Mouse (Mus musculus): ENCODE data around the gene Atp2b2. TPM values are rescaled to one million over a fixed set of nuclear protein-coding genes. Genes with fewer than 3 reads are reported as not detected.

Atp2b2 gene
- polyA plus RNA-seq, 1 experiment from 2014 or later: 23.5 TPM

DNA sequence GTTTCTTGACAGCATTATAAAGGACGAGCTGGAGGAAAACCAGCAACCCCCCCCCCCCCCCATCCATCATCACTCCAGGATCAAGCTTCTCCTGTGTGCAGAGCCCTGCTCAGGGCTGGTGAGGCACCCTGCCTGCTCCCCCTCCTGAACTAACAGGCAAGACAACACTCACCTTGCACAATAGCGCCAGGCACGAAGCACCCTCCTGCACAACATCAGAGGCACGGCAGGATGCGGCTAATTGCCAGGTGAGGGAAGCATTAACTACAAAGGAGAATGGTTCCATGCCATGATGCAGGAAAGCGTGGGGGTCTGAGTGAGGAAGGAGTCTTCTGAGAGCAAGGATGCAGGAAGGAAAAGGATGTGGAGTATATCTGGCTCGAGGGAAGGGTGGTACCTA, 42.1 kb downstream of the Atp2b2 start:
- Histone ChIP-seq H3K27ac (replicated peaks; ENCODE audit: low read depth, low read length) (no peak overlapping the region), H3K4me3 (replicated peaks; ENCODE audit: low read depth, low read length) (no peak overlapping the region), H3K4me2 (ENCODE audit: low read length) (no peak overlapping the region), H3K9me3 (ENCODE audit: control insufficient read depth, low read length) (no peaks in the 10 kb centered on the region; the same call in 1 of the 2 replicates), H3K9ac (replicated peaks; ENCODE audit: low read length) (no peak overlapping the region), H3K36me3 (ENCODE audit: control insufficient read depth, insufficient read depth, low read length) (no peaks in the 10 kb centered on the region), H3K27me3 (ENCODE audit: control insufficient read depth, insufficient read depth, low read length) (no peaks in the 10 kb centered on the region), H3K4me1 (ENCODE audit: control insufficient read depth, insufficient read depth, low read length) (no peaks in the 10 kb centered on the region)
- 63% methylated on average over 7 of the region's 7 CpGs for WGBS
- DNase-seq (no peak), ATAC-seq (ENCODE audit: low FRiP score, low TSS enrichment) (no peak)

DNA sequence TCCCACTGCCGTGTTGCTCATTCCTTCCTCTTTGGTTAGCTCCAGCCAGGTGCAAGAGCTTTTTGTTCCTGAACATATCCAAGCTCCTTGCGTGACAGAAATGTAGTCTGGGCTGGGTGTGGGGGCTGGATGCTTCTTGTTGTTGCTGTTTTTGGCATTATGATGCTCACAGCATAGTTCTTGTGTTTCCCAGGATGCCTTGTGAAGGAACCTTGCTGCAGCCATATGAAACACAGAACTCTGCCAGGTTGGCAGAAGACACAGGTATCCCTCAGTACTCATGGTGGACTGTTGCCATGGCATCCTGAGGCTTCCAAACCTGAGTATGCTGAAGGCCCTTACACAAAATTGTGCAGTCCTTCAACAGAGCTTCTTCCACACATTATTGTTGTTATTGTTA, 44.0 kb downstream of the Atp2b2 start:
- H3K4me2 ChIP-seq (ENCODE audit: low read length): no peak overlapping the region
- H3K27me3 ChIP-seq (ENCODE audit: control insufficient read depth, insufficient read depth, low read length): no peaks in the 10 kb centered on the region
- no peak for DNase-seq
- no peak overlapping the region for H3K4me3 ChIP-seq (replicated peaks; ENCODE audit: low read depth, low read length)
- H3K4me1 ChIP-seq (ENCODE audit: control insufficient read depth, insufficient read depth, low read length): no peaks in the 10 kb centered on the region
- no peak overlapping the region for H3K27ac ChIP-seq (replicated peaks; ENCODE audit: low read depth, low read length)
- no peaks in the 10 kb centered on the region for H3K36me3 ChIP-seq (ENCODE audit: control insufficient read depth, insufficient read depth, low read length)
- H3K9ac ChIP-seq (replicated peaks; ENCODE audit: low read length): no peak overlapping the region
- ATAC-seq (ENCODE audit: low FRiP score, low TSS enrichment): no peak
- no peaks in the 10 kb centered on the region; the same call in 1 of the 2 replicates for H3K9me3 ChIP-seq (ENCODE audit: control insufficient read depth, low read length)
- WGBS: 84% methylated on average over 2 of the region's 2 CpGs

DNA sequence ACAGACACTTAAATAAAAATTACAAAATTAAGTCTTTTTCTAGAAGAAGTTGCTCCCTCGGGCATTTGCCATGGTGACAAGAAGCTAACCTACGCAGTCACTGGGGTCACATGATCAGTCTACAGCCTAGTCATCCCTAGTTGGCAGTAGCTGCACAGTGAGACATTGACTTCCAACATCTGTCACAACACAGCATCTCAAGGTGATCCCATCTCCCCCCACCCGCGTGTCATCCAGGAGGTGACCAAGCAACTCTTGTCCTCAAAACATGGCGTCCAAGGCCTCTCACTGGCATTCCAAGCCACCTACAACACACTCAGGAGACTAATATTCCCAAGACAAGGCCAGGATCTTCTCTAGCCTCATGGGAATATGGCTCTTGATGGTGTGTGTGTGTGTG, 48.2 kb downstream of the Atp2b2 start:
- Histone ChIP-seq H3K27ac (replicated peaks; ENCODE audit: low read depth, low read length) (no peak overlapping the region), H3K4me2 (ENCODE audit: low read length) (no peak overlapping the region), H3K4me3 (replicated peaks; ENCODE audit: low read depth, low read length) (no peak overlapping the region), H3K36me3 (ENCODE audit: control insufficient read depth, insufficient read depth, low read length) (no peaks in the 10 kb centered on the region), H3K4me1 (ENCODE audit: control insufficient read depth, insufficient read depth, low read length) (no peaks in the 10 kb centered on the region), H3K9me3 (ENCODE audit: control insufficient read depth, low read length) (no peaks in the 10 kb centered on the region; the same call in 1 of the 2 replicates), H3K9ac (replicated peaks; ENCODE audit: low read length) (no peak overlapping the region), H3K27me3 (ENCODE audit: control insufficient read depth, insufficient read depth, low read length) (no peaks in the 10 kb centered on the region)
- 92% methylated on average over 5 of the region's 5 CpGs for WGBS
- no peak for DNase-seq
- no peak for ATAC-seq (ENCODE audit: low FRiP score, low TSS enrichment)

DNA sequence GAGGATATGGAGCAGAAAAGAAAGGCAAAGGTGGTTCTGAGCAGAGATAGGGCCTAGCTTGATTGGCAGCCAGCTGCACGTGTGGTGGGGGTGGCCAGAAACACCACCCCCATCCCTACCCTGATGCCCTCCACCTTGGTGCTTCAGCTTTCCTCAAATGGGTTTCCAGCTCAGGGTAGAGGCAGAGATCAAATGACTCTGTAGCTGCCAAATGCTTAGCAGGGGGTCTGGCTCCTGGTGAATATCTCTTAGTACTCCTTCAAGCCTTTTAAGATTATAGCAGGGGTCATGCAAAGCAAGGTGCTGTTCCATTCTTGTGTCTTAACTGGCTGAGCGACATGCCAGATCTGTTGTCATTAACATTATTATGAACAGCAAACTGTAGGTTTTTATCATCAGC, 50.3 kb downstream of the Atp2b2 start:
- no peaks in the 10 kb centered on the region for H3K9me3 ChIP-seq (ENCODE audit: control insufficient read depth, low read length)
- H3K4me2 ChIP-seq (ENCODE audit: low read length): no peak overlapping the region
- no peaks in the 10 kb centered on the region for H3K4me1 ChIP-seq (ENCODE audit: control insufficient read depth, insufficient read depth, low read length)
- no peaks in the 10 kb centered on the region for H3K27me3 ChIP-seq (ENCODE audit: control insufficient read depth, insufficient read depth, low read length)
- no peak overlapping the region for H3K9ac ChIP-seq (replicated peaks; ENCODE audit: low read length)
- 72% methylated on average over 2 of the region's 2 CpGs for WGBS
- no peak overlapping the region for H3K4me3 ChIP-seq (replicated peaks; ENCODE audit: low read depth, low read length)
- DNase-seq (no peak), ATAC-seq (ENCODE audit: low FRiP score, low TSS enrichment) (no peak)
- H3K36me3 ChIP-seq (ENCODE audit: control insufficient read depth, insufficient read depth, low read length): no peaks in the 10 kb centered on the region
- no peak overlapping the region for H3K27ac ChIP-seq (replicated peaks; ENCODE audit: low read depth, low read length)

DNA sequence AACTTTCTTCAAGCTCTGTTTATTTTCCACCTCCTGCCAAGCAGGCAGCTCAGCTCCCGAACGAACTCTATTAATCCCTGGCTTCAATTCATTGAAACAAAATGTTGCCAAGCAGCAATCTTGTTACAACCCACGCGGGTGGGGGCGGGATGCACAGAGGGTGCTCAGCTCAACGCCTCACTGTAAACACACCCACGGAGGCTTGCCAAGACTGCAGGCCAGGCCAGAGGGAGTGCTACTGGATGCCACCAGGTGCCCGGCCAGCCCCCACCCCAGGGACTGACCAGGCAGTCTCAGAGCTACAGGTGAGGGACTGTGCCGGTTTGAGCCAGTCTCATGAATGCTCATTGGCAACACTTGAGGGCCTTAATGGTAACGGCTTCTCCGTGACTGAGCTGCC, 50.9 kb downstream of the Atp2b2 start:
- no peak overlapping the region for H3K9ac ChIP-seq (replicated peaks; ENCODE audit: low read length)
- DNase-seq (peak; percentile 48), ATAC-seq (ENCODE audit: low FRiP score, low TSS enrichment) (no peak)
- no peak overlapping the region for H3K27ac ChIP-seq (replicated peaks; ENCODE audit: low read depth, low read length)
- WGBS: 39% methylated on average over 11 of the region's 11 CpGs
- H3K27me3 ChIP-seq (ENCODE audit: control insufficient read depth, insufficient read depth, low read length): no peaks in the 10 kb centered on the region
- H3K9me3 ChIP-seq (ENCODE audit: control insufficient read depth, low read length): no peaks in the 10 kb centered on the region
- H3K4me1 ChIP-seq (ENCODE audit: control insufficient read depth, insufficient read depth, low read length): no peaks in the 10 kb centered on the region
- no peaks in the 10 kb centered on the region for H3K36me3 ChIP-seq (ENCODE audit: control insufficient read depth, insufficient read depth, low read length)
- no peak overlapping the region for H3K4me3 ChIP-seq (replicated peaks; ENCODE audit: low read depth, low read length)
- H3K4me2 ChIP-seq (ENCODE audit: low read length): no peak overlapping the region

DNA sequence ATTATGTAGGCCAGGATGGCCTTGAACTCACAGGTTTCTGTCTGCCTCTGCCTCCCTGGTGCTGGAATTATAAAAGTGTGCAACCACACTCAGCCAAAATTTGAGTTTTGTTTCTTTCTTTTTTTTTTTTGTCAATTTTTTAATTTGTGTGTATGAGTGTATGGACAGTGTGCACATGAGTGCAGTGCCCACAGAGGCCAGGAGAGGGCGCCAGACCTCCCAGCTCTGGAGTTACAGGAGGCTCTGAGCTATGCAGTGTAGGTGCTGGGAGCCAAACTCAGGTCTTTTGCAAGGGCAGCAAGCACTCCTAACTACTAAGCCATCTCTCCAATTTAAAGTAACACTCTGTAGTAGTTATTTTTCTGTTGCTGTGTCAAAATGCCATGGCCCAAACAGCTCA, 52.4 kb downstream of the Atp2b2 start:
- Histone ChIP-seq H3K9ac (replicated peaks; ENCODE audit: low read length) (no peak overlapping the region), H3K4me3 (replicated peaks; ENCODE audit: low read depth, low read length) (no peak overlapping the region), H3K27ac (replicated peaks; ENCODE audit: low read depth, low read length) (no peak overlapping the region), H3K4me2 (ENCODE audit: low read length) (no peak overlapping the region), H3K27me3 (ENCODE audit: control insufficient read depth, insufficient read depth, low read length) (no peaks in the 10 kb centered on the region), H3K36me3 (ENCODE audit: control insufficient read depth, insufficient read depth, low read length) (no peaks in the 10 kb centered on the region), H3K4me1 (ENCODE audit: control insufficient read depth, insufficient read depth, low read length) (no peaks in the 10 kb centered on the region), H3K9me3 (ENCODE audit: control insufficient read depth, low read length) (no peaks in the 10 kb centered on the region)
- 37% methylated on average over 1 of the region's 1 CpGs for WGBS
- DNase-seq (no peak), ATAC-seq (ENCODE audit: low FRiP score, low TSS enrichment) (no peak)

DNA sequence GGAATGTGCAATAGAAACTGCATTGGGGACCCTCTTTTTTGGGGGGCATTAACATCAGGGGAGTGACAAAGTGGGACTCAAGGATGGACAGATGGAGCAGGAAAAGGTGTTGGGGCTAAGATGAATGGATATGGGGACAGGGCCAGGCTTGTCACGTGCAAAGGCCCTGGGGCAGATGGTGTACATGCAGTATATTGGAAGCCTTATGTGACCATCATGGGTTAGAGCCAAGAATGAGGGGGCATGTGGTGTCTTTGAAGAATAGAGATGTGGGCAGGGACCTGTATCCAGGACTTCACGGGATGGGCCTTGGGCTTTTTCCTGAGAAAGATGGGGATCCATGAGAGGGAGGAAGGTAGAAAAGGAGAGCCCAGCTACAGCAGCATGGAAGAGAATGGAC, 53.9 kb downstream of the Atp2b2 start:
- H3K4me2 ChIP-seq (ENCODE audit: low read length): no peak overlapping the region
- no peaks in the 10 kb centered on the region for H3K4me1 ChIP-seq (ENCODE audit: control insufficient read depth, insufficient read depth, low read length)
- no peaks in the 10 kb centered on the region for H3K9me3 ChIP-seq (ENCODE audit: control insufficient read depth, low read length)
- H3K36me3 ChIP-seq (ENCODE audit: control insufficient read depth, insufficient read depth, low read length): no peaks in the 10 kb centered on the region
- WGBS: 85% methylated on average over 2 of the region's 2 CpGs
- DNase-seq: no peak
- H3K4me3 ChIP-seq (replicated peaks; ENCODE audit: low read depth, low read length): no peak overlapping the region
- no peak overlapping the region for H3K9ac ChIP-seq (replicated peaks; ENCODE audit: low read length)
- ATAC-seq (ENCODE audit: low FRiP score, low TSS enrichment): no peak
- H3K27ac ChIP-seq (replicated peaks; ENCODE audit: low read depth, low read length): no peak overlapping the region
- H3K27me3 ChIP-seq (ENCODE audit: control insufficient read depth, insufficient read depth, low read length): no peaks in the 10 kb centered on the region

DNA sequence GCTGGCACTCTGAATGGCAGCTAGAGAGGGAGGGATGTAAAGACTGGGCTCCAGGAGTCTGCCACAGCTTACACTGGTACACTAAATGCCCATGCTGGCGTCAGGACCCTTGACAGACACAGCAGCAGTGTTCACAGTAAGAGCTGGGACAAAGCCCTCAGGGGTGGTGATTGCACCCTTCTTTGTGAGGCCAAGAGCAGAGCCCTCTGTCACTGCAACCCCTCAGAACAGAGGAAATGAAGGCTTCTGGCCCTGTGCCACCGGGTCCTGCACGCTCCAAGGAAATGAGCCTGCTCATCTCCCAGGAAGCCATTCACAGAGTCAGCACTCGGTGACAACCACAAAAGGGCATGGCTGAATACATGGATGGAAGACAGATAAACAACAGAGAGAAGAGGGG, 55.7 kb downstream of the Atp2b2 start:
- H3K9me3 ChIP-seq (ENCODE audit: control insufficient read depth, low read length): no peaks in the 10 kb centered on the region
- DNase-seq: no peak
- no peaks in the 10 kb centered on the region for H3K4me1 ChIP-seq (ENCODE audit: control insufficient read depth, insufficient read depth, low read length)
- no peaks in the 10 kb centered on the region for H3K27me3 ChIP-seq (ENCODE audit: control insufficient read depth, insufficient read depth, low read length)
- no peak overlapping the region for H3K4me2 ChIP-seq (ENCODE audit: low read length)
- no peak overlapping the region for H3K9ac ChIP-seq (replicated peaks; ENCODE audit: low read length)
- WGBS: 56% methylated on average over 4 of the region's 4 CpGs
- H3K36me3 ChIP-seq (ENCODE audit: control insufficient read depth, insufficient read depth, low read length): no peaks in the 10 kb centered on the region
- no peak overlapping the region for H3K4me3 ChIP-seq (replicated peaks; ENCODE audit: low read depth, low read length)
- H3K27ac ChIP-seq (replicated peaks; ENCODE audit: low read depth, low read length): no peak overlapping the region
- ATAC-seq (ENCODE audit: low FRiP score, low TSS enrichment): no peak

DNA sequence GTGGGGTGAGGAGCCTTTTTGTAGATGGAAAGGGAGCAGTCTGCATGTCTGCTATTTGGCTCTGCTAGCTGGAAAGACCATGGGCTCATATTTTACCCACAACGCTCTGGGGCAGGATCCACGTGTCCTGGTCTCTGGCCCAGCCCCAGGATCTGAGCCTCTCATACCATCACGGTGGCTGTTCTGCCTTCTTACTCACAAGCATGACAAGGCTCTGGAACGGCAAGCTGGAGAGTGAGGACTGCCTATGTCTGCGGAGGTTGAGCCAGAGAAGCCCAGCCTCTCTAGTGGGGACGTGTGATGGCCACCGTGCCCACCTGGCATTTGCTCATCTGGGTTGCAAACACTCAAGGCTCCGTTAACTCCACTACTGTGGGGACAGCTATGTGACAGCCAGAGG, 63.7 kb downstream of the Atp2b2 start:
- no peak overlapping the region for H3K27ac ChIP-seq (replicated peaks; ENCODE audit: low read depth, low read length)
- H3K9ac ChIP-seq (replicated peaks; ENCODE audit: low read length): no peak overlapping the region
- DNase-seq: no peak
- H3K36me3 ChIP-seq (ENCODE audit: control insufficient read depth, insufficient read depth, low read length): no peaks in the 10 kb centered on the region
- no peak overlapping the region for H3K4me2 ChIP-seq (ENCODE audit: low read length)
- ATAC-seq (ENCODE audit: low FRiP score, low TSS enrichment): no peak
- WGBS: 87% methylated on average over 8 of the region's 8 CpGs
- no peaks in the 10 kb centered on the region for H3K9me3 ChIP-seq (ENCODE audit: control insufficient read depth, low read length)
- no peaks in the 10 kb centered on the region for H3K27me3 ChIP-seq (ENCODE audit: control insufficient read depth, insufficient read depth, low read length)
- H3K4me1 ChIP-seq (ENCODE audit: control insufficient read depth, insufficient read depth, low read length): no peaks in the 10 kb centered on the region
- no peak overlapping the region for H3K4me3 ChIP-seq (replicated peaks; ENCODE audit: low read depth, low read length)
